Mouse (Mus musculus) adrenal gland, postnatal 36 days (tissue): ENCODE measurements around the gene Liph. TPM values are rescaled to one million over a fixed set of nuclear protein-coding genes. Genes with fewer than 3 reads are reported as not detected.
"Not testable (repeated sequence)": the region's sequence is repeated elsewhere in the genome, so short reads cannot be mapped to it uniquely, and the experiment has no call there.

ENCODE experiments used
- DNase-seq, 2 experiments: peaks; one replicate each; pipeline ENCODE4 v3.0.0; 2021; ENCODE audit warnings: mixed read lengths in 1 of 2
- long read RNA-seq, 2 experiments: library from polyadenylated mRNA; stranded (forward); transcript quantifications; one replicate each; pipeline ENCODE4 v2.0.0; 2021; ENCODE audit warnings: borderline sequencing depth in 2 of 2
- total RNA-seq, 2 experiments: library from RNA; stranded (reverse); gene quantifications; 2 replicates each; pipeline ENCODE4 v1.2.3; 2021

Liph gene
- total RNA-seq = under 1 TPM in 1 of 2 experiments, not detected in 1; 0.23 TPM
- long read RNA-seq, experiment 1 = 0 reads
- long read RNA-seq, experiment 2 = 0 reads

DNA sequence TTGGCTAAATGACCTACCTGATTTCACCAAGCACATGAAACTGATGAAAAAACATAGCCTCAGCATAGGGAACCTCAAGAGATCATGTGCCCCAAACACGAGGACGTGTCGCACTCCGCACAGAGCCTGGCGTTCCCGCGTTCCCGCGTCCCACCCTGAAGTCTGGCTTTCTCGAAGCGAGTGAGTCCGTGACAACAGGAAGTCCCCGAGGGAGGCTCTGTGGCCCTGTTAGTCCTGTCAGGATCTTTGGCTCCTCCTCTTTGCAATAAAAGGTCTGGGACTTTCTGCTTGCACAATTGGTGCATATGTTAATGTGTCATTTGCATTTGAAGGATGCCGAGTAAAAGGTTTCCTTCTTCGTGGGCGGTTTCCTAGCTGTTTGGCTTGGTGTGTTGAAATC is at the start of gene Liph:
Gene Liph, minus strand, starts transcription at position 360 of the 400 bp plus-strand sequence.
- no peak for DNase-seq

DNA sequence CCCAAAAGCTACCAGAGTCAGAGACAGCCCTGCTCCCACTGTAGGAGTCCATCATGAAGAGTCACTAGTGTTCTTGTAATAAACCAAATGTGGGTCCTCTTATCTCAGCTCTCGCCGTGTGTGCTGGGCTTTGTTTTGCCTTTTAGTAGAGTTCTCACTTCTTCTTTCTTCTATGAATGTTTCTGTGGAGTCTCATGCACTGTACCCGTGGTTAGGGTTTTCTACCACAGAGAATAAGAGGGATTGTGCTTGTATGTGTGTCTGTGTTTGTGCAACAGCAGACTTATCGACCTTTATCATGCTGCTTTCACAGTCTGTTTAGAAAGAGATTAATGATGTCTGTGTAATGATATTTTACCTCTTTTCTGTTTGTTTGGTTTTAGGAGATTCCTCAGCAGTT is 48.4 kb upstream of the Liph start:
- no peak for DNase-seq

DNA sequence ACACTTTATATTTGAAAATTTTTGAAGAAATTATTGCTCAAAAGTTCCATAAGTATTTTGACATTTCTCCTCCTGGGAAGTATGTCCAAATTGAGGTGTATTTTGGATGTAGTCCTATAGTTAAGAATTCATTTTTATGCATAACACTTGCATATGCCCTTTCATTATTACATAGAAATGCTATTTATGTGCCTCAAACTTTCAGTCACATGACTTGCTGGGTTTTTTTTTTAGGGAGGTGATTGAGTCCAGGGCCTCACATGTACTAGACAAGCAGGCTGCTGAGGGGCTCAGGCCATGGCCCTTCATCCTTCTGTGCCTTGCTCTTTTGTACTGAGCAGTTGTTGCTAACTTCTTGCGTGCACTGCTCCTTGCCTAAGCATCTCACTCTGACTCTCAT is 44.5 kb upstream of the Liph start:
- DNase-seq = no peak

DNA sequence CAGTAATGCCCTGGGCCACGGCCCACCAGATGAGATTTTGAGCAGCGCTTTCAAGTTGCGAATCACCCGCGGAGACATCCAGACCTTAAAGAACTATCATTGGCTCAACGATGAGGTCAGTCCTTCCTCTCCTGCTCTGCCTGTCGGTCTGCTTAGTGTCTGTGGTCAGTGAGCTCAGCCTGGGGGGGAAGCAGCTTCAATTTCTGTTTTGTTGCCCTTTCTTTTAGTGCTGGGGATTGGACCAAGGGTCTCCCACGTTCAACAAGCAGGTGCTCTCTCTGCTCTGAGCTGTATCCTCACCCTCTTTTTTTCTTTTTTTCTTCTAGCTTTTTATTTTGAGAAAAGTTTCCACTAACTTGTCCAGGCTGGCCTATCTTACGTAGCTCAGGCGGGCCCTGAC is 43.1 kb upstream of the Liph start:
- DNase-seq = no peak

DNA sequence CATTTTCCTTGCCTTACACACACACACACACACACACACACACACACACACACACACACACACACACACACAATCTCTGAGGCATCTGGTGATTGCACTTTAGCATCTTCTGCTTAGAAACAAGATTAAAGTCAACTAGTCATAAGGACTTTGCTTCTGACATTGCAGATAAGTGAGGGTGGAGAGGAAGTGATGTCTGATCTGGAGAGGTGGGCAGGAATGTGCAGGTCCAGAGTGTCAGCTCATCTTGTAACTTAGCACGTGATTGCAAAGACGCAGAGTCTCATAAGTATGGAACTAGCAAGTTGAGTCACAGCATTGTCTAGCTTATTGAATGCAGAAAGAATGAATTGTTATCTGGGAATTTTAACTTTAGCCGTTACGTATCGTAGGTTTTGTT is 32.0 kb upstream of the Liph start:
- DNase-seq = no peak

DNA sequence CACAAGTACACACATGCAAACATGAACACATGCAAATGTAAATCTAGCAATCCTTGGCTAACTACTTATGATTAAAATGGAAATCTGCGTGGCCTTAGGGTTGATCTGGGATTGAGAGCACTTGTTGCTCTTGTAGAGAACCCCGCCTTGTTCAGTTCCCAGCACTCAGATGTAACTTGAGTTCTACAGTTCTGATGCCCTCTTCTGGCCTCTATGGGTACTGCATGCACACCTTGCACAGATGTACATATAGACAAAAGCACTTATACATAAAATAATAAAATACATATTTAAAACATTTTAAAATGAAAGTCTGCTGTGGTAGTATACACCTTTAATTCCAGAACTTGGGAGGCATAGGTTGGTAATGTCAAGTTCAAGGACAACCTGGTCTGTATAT is 26.7 kb upstream of the Liph start:
- no peak for DNase-seq

DNA sequence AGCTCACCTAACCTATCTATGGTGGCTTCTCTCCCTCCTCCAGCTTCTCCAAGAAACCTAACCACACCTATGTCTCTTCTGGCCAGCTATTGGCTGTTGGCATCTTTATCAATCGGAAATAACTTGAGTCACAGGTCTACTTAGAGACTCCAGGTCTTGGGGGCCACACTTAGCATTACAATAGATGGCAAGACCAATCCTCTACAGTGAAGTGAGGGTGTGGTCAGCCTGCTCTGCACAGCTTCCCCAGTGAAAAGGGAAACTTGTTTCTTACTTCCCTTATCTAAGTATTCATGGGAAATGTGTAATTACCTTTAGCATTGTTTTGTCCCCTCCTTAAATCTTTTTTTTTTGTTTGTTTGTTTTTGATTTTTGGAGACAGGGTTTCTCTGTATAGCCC is 20.1 kb upstream of the Liph start:
- no peak for DNase-seq

DNA sequence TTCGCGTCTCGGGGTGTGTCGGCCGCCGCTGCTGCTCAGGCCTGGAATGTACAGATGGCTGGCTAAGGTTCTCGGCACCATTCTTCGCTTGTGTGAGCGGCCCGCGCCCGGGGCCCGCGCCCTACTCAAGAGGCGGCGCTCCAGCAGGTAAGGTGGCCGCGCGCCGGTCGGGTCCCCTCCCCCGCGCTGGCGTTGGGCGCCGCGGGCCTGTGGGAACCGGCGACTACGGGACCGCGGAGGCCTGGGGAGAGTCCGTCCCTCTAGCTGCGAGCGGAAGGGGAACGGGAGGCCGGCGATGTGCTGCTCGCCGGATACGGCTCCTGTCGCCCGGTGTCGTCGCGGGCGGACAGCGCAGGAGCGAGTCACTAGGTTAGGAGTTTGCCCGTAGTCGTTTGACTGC is 14.1 kb upstream of the Liph start:
- DNase-seq = peak in 1 of 2 experiments; percentile 49

DNA sequence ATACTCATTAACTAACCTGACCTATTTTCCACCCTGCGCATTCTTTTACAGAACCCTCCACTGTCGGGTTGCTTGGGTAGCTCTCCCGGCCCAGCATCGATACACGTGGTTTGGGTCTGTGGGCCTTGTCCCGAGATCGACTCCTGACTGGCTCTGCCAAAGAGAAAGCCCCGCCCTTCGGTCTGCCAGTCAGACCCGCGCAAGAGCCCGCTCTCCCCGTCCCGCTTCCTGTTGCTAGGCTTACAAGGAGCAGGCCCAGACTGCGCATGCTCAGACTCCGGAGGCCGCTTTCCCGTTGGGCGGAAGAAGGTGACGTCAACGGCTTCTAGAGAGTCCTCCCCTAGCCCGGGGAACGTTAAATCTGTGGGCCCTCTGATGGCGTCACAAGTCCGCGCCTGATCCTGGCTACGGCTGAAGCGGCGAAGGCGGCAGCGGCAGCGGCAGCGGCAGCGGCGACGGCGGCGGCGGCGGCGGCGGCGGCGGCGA is 13.7 kb upstream of the Liph start, which contains the start of gene Senp2:
Gene Senp2, plus strand, starts transcription at position 386 of the 486 bp plus-strand sequence.
- peak; percentile 100 for DNase-seq

DNA sequence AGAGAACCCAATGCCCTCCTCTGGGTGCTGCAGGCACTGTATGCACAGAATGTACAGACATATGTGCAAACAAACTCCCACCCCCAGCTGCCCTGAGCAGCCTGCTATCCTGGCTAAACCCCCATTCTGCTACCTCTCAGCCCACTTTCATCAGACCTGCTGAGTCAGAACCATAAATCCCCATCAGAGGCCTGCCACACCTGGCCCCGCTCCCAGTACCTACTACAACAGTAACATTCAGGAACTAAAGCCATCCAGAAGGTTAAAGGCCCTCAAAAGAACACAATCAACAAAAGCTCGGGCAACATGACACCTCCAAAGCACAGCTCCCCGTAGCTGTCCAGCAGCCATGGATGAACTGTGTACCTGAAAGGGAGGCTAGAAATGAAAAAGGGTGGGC is 6.1 kb upstream of the Liph start:
- no peak for DNase-seq

DNA sequence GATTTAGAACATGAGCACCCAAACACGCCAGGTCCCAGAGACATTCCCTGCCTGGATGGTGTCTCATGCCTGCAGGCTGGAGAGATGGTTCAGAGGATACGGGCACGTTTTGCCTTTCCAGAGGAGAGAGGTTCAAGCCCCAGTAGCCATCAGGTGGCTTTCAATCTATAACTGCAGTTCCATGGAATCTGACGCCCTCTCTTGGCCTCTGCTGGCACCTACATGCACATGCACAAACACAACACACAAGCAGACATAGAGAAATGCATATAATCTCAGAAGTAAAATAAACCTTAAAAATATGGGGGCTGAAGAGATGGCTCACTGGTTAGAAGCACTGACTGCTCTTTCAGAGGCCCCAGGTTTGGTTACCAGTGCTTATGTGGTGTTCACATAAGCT is 5.7 kb upstream of the Liph start:
- DNase-seq = no peak

DNA sequence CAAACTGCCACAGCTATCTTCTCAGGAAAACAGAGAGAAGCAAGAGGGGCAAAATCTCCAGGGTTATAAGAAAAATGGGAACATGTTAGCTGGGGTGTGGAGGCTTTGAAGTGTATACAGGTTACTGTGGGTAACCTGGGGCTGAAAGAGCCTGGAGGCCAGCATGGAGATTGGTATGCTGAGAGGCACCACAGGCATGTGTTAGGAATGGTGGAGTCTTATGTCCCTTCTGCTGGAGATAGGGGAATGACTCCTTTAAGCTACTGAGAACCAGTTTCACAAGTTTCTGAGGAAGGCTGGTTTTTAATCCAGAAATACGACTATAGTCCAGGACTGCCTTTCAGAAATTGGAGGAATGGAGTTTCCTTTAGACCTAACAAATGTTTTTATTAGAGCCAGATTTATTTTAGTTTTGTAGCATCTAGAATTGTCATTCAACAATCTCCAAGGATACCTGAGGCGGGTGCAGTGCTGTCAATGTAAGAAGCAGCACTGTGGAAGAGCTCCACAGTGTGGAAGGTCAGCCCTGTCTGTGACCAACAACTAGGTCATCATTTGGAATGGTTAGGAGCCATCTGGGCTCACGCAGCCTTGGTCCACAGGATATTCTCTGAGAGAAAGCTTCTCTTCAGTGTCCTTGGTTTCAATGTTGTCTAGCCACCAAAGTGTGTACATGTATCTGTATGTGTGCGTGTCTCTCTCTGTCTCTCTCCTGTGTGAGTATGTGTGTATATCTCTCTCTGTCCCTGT is 4.7 kb upstream of the Liph start:
- DNase-seq = peak; percentile 19 to 41

DNA sequence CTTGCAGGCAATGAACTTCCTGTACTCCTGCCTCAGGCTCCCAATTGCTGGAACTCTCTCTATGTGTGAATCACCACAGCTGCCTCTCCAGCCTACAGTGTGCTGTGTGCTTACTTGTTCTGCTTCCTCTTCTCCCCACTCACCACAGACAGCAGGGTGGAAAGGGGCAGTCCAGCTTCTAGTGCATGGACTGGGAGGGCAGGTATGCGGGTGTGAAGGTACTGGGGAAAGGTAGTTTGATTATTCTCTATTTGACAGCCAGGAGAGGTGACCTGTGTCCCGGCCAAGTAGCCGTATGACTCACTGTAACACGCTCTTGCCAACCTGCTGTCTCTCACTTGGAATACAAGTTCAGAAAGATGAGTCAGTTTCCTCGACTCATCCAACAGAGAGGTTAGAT is 2.6 kb upstream of the Liph start:
- DNase-seq = peak; percentile 58 to 68

DNA sequence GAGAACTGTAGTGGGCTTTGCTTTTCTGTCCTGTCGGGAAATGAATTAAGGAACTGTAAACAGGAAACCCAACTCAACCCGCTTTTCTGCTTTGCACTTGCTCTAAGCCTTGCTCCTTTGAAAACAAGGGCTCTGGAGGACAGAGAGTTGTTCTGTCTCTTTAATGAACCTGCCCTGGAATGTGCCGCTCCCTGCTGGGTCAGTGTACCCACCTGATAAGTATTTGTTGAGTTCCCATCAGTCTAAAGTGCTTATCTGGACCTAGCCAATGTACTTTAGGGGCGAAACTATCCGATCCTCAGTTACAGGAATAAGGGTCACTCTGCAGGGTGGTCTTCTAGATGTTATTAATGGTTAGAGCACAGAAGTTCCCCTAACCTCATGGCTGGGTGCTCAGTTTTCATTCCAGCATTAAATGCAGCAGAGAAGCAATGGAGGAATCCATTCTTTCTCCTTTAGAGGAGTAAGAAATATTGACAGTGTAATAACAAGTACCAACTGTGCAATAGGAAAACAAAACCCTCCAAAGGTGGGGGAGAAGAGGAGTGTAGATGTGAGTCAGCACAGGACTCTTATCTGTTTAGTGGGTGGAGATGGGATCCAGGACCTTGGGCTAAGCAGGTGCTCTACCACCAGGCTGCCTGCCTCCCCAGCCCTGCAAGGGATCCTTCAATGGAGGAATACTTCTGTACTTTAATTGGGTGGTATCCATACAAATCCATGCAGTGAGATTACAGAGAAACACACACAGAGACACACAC is 1.6 kb upstream of the Liph start:
- no peak for DNase-seq

DNA sequence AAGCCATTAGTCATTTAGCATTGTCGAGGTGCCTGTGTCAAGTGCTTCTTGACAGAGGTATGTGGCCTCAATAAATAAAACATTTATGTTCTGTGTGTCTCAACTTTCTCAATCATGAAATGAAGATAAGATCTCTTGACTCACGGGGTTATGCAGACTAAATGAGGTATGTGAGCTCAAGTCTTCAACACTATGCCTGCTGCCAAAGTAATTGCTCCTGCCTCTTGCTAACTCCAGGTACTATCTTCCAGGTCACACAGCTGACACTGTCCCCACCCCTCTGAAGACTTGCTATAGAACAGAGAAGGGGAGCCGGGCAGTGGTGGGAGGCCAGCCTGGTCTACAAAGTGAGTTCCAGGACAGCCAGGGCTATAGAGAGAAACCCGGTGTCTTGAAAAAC is 939 bp upstream of the Liph start:
- no peak for DNase-seq

DNA sequence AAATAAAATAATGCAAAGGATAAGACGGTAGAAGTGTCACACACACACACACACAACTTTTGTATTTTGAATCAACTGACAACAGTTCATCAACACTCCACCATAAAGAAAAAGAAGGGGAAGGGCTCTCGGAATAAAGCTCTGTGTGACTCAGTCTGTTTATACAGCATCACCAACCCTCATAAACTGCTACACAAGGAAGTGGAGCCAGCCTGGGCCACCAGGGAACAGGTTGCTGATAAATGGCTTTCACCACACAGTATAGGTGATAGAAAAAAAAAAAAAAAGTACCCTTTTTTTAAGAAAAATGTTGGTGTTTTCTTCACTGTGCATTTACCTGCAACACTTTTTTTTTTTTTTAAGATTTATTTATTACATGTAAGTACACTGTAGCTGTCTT is 3.7 kb downstream of the Liph start:
- DNase-seq = no peak

DNA sequence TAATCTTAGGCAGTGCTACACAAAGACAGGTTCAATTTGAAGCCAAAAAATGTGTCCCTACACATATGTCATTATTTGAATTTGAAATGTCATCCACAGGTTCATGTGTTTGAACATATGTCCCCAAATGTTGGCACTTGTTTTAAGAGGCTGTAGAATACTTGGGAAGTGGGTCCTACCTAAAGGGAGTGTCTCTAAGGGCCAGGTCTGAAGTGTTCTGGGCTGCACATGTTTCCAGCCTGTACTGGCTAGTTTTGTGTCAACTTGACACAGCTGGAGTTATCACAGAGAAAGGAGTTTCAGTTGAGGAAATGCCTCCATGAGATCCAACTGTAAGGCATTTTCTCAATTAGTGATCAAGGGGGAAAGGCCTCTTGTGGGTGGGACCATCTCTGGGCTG is 4.6 kb downstream of the Liph start:
- not testable (repeated sequence) for DNase-seq

DNA sequence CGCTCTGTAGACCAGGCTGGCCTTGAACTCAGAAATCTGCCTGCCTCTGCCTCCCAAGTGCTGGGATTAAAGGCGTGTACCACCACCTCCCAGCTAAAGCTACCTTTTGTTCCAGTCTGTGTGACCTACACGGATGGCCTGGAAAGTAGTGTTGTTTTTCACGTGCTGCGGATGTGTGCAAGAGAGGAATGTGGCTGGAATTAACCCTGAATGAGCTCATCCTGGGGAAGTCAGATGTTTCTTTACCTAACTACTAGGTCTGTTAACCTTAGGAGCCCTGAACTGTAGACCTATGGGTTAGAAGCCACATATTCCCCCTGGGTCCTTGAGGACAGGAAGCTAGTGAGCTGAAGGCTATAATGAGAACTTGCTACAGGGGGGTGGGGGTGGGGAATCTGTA is 7.5 kb downstream of the Liph start:
- no peak for DNase-seq

DNA sequence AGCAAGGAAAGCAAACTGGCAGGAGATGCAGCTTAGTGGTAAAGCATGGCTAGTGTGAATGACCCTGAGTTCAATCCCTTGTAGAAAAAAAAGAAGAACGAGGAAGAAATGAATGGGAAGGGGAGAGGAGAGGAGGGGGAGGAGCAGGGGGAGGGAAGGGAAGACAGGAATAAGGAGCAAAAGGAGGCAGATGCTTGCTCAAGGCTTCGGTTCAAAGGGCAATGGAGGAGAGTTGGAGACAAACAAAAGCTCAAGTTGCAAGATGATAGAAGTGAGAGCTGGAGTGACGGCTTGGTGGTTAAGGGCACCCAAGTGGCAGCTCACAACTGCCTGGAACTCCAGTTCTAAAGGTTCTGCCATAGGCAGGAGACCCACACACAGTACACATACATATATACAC is 9.3 kb downstream of the Liph start:
- no peak for DNase-seq

DNA sequence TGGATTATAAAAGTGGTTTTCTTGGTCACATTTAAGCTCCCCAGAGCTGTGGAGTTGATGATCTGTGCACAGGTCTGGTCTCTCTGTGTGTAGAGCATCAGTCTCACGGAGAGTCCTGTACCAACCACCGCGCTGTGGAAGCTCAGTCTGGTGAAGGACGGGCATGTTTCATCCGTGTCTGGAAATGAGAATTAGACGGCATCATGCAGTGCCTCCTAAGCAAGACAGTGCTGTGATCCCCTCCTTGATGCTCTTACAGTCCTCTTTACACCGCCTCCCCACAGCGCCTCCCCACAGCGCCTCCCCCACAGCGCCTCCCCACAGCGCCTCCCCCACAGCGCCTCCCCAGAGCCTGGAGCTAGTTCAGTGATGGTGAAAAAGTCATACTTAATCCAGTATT is 11.4 kb downstream of the Liph start:
- DNase-seq = no peak

DNA sequence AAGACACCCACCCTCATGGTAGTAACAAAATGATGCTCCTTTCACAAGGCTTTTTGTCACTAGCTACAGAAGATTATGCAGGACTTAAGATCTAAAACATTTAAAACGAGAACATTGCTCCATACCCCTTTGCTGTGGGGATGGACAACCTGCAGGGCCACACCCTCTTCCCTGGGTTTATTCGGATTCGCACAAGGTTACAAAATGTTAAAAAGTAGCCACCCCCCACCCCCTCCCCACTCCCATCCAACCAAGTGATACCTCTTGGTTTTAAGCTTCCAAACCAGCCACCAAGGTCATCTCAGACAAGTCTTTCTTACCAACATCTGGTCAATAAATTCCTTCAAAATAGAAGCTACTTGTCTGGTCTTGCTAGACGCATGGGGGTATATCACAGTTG is 11.9 kb downstream of the Liph start:
- DNase-seq = no peak

DNA sequence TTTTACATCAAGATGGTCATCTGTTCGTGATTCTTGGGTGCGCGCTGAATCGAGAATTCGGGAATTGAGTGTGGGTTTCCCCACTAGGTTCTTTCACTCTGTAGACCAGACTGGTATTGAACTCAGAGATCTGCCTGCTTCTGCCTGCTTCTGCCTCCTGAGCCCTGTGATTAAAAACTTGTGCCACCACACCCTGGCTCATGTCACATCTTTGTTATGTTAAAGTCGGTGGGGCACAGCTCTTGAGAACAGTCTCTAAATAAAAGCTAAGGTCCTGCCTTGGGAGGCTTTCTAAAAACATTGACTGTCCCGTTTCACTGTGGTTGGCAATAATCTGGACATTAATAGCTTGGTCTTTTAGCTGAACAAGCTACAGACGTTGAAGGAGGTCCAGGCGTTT is 12.3 kb downstream of the Liph start:
- DNase-seq = no peak

DNA sequence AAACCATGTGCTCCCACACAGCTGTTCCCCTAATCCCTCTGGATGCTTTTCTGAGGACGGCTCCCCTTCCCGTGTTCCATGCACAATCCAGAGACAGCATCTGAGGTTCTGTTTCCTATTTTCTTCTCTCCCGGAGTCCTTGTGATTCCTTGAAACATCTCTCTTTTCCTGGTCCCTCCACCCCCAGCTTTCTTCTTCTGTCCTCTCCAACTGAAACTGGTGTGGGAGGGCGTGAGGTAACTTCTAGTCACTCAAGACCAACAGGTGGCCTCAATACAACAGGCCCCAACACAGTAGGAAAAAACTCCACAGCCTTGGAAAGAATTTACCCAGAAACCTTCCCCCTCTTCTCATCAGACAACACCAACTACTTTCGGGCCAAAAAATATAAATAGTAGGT is 18.1 kb downstream of the Liph start:
- no peak for DNase-seq

DNA sequence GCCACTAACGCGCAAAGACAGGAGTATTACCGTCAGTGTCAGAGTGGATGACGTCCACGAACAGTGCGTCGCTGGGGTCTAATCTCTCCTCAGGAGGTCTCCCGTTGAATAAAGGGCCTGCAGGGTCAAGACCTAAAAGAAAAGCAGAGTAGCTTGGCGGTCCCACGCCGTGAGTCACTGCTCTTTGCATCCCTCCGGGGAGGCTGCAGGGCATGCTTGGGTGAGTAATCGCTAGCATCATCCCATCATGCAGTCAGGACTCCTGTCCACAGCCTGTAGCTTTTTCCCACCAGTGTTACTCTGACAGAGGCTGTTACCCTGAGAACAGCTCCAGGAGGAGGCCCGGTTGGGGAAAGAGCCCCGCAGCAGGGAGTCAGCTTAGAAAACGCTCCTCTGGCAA is 19.3 kb downstream of the Liph start:
- DNase-seq = peak; percentile 49 to 58
